Mouse (Mus musculus) lung, adult 10 weeks (tissue): ENCODE results near the gene Sh3glb2. TPM values are rescaled to one million over a fixed set of nuclear protein-coding genes. Genes with fewer than 3 reads are reported as not detected.

Experiments used
- polyA plus RNA-seq: library from polyadenylated mRNA; stranded (reverse); fragments of 350-450 nt; fragmentation: Illumina TruSeq; extraction: RNeasy Lipid Tissue Mini Kit (QIAGEN cat#74804); gene quantifications from one replicate; pipeline ENCODE4 v1.2.3, GENCODE M21; 2014; ENCODE audit warnings: low read depth, low replicate concordance; ENCODE audit not compliant: insufficient read depth

The Sh3glb2 gene
- 41.3 TPM for polyA plus RNA-seq

GRCm38 (mm10) chr2:30358533-30359531 lies at the start of gene Sh3glb2:
TSS of gene Sh3glb2 (minus strand) at chr2:30359337.

GRCm38 (mm10) chr2:30392114-30392576 lies 33.0 kb upstream of the Sh3glb2 start, which contains the start of gene Dolpp1:
TSS of gene Dolpp1 (plus strand) at chr2:30392254.

GRCm38 (mm10) chr2:30363773-30364650 lies 4.9 kb upstream of the Sh3glb2 start, which contains the start of gene Miga2:
TSS of gene Miga2 (plus strand) at chr2:30364233.

Other genes with a start within 250 kb of the Sh3glb2 start
- gene Zer1, start 234.8 kb downstream of the Sh3glb2 start, polyA plus RNA-seq, result 9.9 TPM
- gene Tbc1d13, start 225.6 kb downstream of the Sh3glb2 start, polyA plus RNA-seq, result 19.2 TPM
- gene Endog, start 187.8 kb downstream of the Sh3glb2 start, polyA plus RNA-seq, result 20.2 TPM
- gene Spout1, start 180.9 kb downstream of the Sh3glb2 start, polyA plus RNA-seq, result 13.8 TPM
- 11.1 TPM for gene Kyat1, start 153.5 kb downstream of the Sh3glb2 start, polyA plus RNA-seq
- gene Lrrc8a, start 121.6 kb downstream of the Sh3glb2 start, polyA plus RNA-seq, result 16.7 TPM
- 0.40 TPM for gene Gm28035, start 118.8 kb downstream of the Sh3glb2 start, polyA plus RNA-seq
- gene Phyhd1, start 93.1 kb downstream of the Sh3glb2 start, polyA plus RNA-seq, result 16.4 TPM
- not detected for gene Gm28038, start 78.3 kb downstream of the Sh3glb2 start, polyA plus RNA-seq
- gene Dolk, start 73.0 kb downstream of the Sh3glb2 start, polyA plus RNA-seq, result 11.8 TPM
- 7.2 TPM for gene Nup188, start 72.9 kb downstream of the Sh3glb2 start, polyA plus RNA-seq
- gene Miga2, start 4.9 kb upstream of the Sh3glb2 start, polyA plus RNA-seq, result 11.2 TPM
- 10.8 TPM for gene Dolpp1, start 32.9 kb upstream of the Sh3glb2 start, polyA plus RNA-seq
- 23.8 TPM for gene Crat, start 56.5 kb upstream of the Sh3glb2 start, polyA plus RNA-seq
- gene Ptpa, start 56.7 kb upstream of the Sh3glb2 start, polyA plus RNA-seq, result 94.8 TPM
- gene Ier5l, start 114.9 kb upstream of the Sh3glb2 start, polyA plus RNA-seq, result 3.5 TPM
- gene Cstad, start 235.7 kb upstream of the Sh3glb2 start, polyA plus RNA-seq, result 0.85 TPM